Mouse (Mus musculus): ENCODE results near the gene Iqck. TPM values are rescaled to one million over a fixed set of nuclear protein-coding genes. Genes with fewer than 3 reads are reported as not detected.

The Iqck gene
- polyA plus RNA-seq, 1 experiment from 2014 or later, result 4.1 TPM

GRCm38 (mm10) chr7:118827975-118828416, 27.6 kb upstream of the Iqck start:
- peaks cover 58% of the 10 kb centered on the region for H3K36me3 ChIP-seq
- peak; percentile 77 for ATAC-seq

GRCm38 (mm10) chr7:118837901-118838300, 17.7 kb upstream of the Iqck start:
- no peak overlapping the region for H3K4me2 ChIP-seq (replicated peaks)
- no peak overlapping the region for H3K9ac ChIP-seq (replicated peaks)
- WGBS, result 83% methylated on average over 5 of the region's 5 CpGs
- no peaks in the 10 kb centered on the region for H3K9me3 ChIP-seq
- H3K27me3 ChIP-seq, result no peaks in the 10 kb centered on the region
- ATAC-seq, result no peak
- H3K27ac ChIP-seq, result no peak overlapping the region
- no peak overlapping the region for H3K4me3 ChIP-seq (replicated peaks)
- H3K36me3 ChIP-seq, result peaks cover 100% of the 10 kb centered on the region
- H3K4me1 ChIP-seq (replicated peaks), result no peaks in the 10 kb centered on the region

More at GRCm38 (mm10) chr7:118827975-118828416, 27.6 kb upstream of the Iqck start:
- Histone ChIP-seq H3K27me3 (no peaks in the 10 kb centered on the region), H3K4me2 (replicated peaks) (no peak overlapping the region), H3K4me3 (replicated peaks) (no peak overlapping the region), H3K9ac (replicated peaks) (0 out of 2 replicates have a peak overlapping the region, but pooled peaks have one; percentile 20), H3K9me3 (no peaks in the 10 kb centered on the region), H3K27ac (peak overlapping the region; percentile 53), H3K4me1 (replicated peaks) (peaks cover 29% of the 10 kb centered on the region)
- WGBS, result 18% methylated on average over 5 of the region's 5 CpGs

- Histone ChIP-seq H3K27ac (no peak overlapping the region), H3K9ac (replicated peaks) (no peak overlapping the region), H3K4me2 (replicated peaks) (no peak overlapping the region), H3K36me3 (peaks cover 100% of the 10 kb centered on the region), H3K4me3 (replicated peaks) (no peak overlapping the region), H3K27me3 (no peaks in the 10 kb centered on the region), H3K4me1 (replicated peaks) (no peaks in the 10 kb centered on the region), H3K9me3 (no peaks in the 10 kb centered on the region)
- ATAC-seq, result no peak
- WGBS, result 85% methylated on average over 8 of the region's 8 CpGs
Measured at GRCm38 (mm10) chr7:118841030-118841745, 14.4 kb upstream of the Iqck start.

DNA sequence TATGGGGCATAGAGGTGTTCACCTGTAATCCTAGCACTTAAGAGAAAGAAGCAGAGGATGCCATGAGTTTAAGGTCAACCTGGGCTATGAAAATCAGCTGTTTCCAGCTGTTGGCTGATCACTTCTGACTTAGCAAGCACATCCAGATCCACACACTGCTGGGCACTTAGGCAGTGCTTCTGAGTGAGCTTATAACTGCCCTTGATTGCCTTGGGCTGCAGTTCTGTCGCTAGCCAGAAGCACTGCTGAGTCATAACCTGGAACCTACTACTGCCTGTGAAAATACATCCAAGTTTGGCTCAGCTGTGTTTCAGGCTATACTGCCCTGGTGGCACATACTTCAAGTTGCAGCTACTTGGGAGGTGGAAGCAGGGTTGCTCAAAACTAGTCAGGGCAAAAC, 13.8 kb upstream of the Iqck start:
- Histone ChIP-seq H3K4me2 (replicated peaks) (no peak overlapping the region), H3K4me1 (replicated peaks) (no peaks in the 10 kb centered on the region), H3K9me3 (no peaks in the 10 kb centered on the region), H3K9ac (replicated peaks) (no peak overlapping the region), H3K36me3 (peaks cover 99% of the 10 kb centered on the region), H3K27ac (no peak overlapping the region), H3K4me3 (replicated peaks) (no peak overlapping the region), H3K27me3 (no peaks in the 10 kb centered on the region)
- WGBS, result 55% methylated on average over 1 of the region's 1 CpGs
- ATAC-seq, result no peak

GRCm38 (mm10) chr7:118842938-118843337, 12.6 kb upstream of the Iqck start:
- H3K36me3 ChIP-seq, result peaks cover 99% of the 10 kb centered on the region
- H3K4me1 ChIP-seq (replicated peaks), result no peaks in the 10 kb centered on the region
- no peak for ATAC-seq
- no peak overlapping the region for H3K4me2 ChIP-seq (replicated peaks)
- no peak overlapping the region for H3K9ac ChIP-seq (replicated peaks)
- no peaks in the 10 kb centered on the region for H3K27me3 ChIP-seq
- H3K27ac ChIP-seq, result no peak overlapping the region
- H3K4me3 ChIP-seq (replicated peaks), result no peak overlapping the region
- 80% methylated on average over 4 of the region's 4 CpGs for WGBS
- H3K9me3 ChIP-seq, result no peaks in the 10 kb centered on the region

GRCm38 (mm10) chr7:118845141-118845540, 10.4 kb upstream of the Iqck start:
- 95% methylated on average over 5 of the region's 5 CpGs for WGBS
- no peak overlapping the region for H3K9ac ChIP-seq (replicated peaks)
- ATAC-seq, result no peak
- no peaks in the 10 kb centered on the region for H3K27me3 ChIP-seq
- no peak overlapping the region for H3K27ac ChIP-seq
- H3K4me1 ChIP-seq (replicated peaks), result no peaks in the 10 kb centered on the region
- no peak overlapping the region for H3K4me2 ChIP-seq (replicated peaks)
- no peak overlapping the region for H3K4me3 ChIP-seq (replicated peaks)
- H3K36me3 ChIP-seq, result peaks cover 99% of the 10 kb centered on the region
- H3K9me3 ChIP-seq, result no peaks in the 10 kb centered on the region

DNA sequence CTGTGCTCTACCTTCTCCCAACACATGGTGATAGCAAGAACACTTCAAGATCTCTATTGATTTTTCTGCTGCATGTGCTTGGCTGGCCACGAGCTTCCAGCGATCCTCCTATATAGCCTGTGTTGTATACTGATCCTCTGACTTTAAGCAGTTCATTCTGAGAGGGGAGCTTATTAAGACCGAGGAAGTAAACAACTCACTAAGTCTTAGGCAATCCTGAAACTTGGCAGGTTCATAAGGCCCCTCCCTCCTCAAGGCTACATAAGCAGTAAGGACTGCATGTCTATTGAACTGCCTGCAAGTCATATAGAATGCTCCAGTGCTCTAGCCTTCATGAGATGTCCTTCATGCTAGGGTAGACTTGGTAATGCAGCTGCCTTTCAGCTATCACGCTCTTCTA, 9.2 kb upstream of the Iqck start:
- H3K27me3 ChIP-seq, result no peaks in the 10 kb centered on the region
- no peaks in the 10 kb centered on the region for H3K4me1 ChIP-seq (replicated peaks)
- no peak overlapping the region for H3K4me3 ChIP-seq (replicated peaks)
- H3K9me3 ChIP-seq, result no peaks in the 10 kb centered on the region
- H3K27ac ChIP-seq, result no peak overlapping the region
- WGBS, result 96% methylated on average over 4 of the region's 4 CpGs
- no peak overlapping the region for H3K4me2 ChIP-seq (replicated peaks)
- H3K9ac ChIP-seq (replicated peaks), result no peak overlapping the region
- H3K36me3 ChIP-seq, result peaks cover 99% of the 10 kb centered on the region
- no peak for ATAC-seq

GRCm38 (mm10) chr7:118848796-118849195, 6.8 kb upstream of the Iqck start:
- H3K9me3 ChIP-seq, result no peaks in the 10 kb centered on the region
- WGBS, result 88% methylated on average over 10 of the region's 10 CpGs
- no peak overlapping the region for H3K27ac ChIP-seq
- peaks cover 7% of the 10 kb centered on the region for H3K4me1 ChIP-seq (replicated peaks)
- H3K4me3 ChIP-seq (replicated peaks), result no peak overlapping the region
- no peak for ATAC-seq
- no peak overlapping the region for H3K4me2 ChIP-seq (replicated peaks)
- peaks cover 94% of the 10 kb centered on the region for H3K36me3 ChIP-seq
- no peaks in the 10 kb centered on the region for H3K27me3 ChIP-seq
- H3K9ac ChIP-seq (replicated peaks), result no peak overlapping the region

GRCm38 (mm10) chr7:118849543-118850250, 5.9 kb upstream of the Iqck start:
- Histone ChIP-seq H3K9me3 (no peaks in the 10 kb centered on the region), H3K27ac (no peak overlapping the region), H3K4me1 (replicated peaks) (peaks cover 16% of the 10 kb centered on the region), H3K4me3 (replicated peaks) (no peak overlapping the region), H3K27me3 (no peaks in the 10 kb centered on the region), H3K4me2 (replicated peaks) (no peak overlapping the region), H3K36me3 (peaks cover 85% of the 10 kb centered on the region), H3K9ac (replicated peaks) (no peak overlapping the region)
- no peak for ATAC-seq
- 90% methylated on average over 5 of the region's 5 CpGs for WGBS

- Histone ChIP-seq H3K4me3 (replicated peaks) (no peak overlapping the region), H3K36me3 (peaks cover 74% of the 10 kb centered on the region), H3K27me3 (no peaks in the 10 kb centered on the region), H3K9me3 (no peaks in the 10 kb centered on the region), H3K4me2 (replicated peaks) (no peak overlapping the region), H3K9ac (replicated peaks) (no peak overlapping the region), H3K4me1 (replicated peaks) (peaks cover 19% of the 10 kb centered on the region), H3K27ac (no peak overlapping the region)
- no peak for ATAC-seq
- 85% methylated on average over 9 of the region's 9 CpGs for WGBS
Measured at GRCm38 (mm10) chr7:118850676-118851290, 4.8 kb upstream of the Iqck start.

- Histone ChIP-seq H3K27ac (no peak overlapping the region), H3K4me1 (replicated peaks) (peaks cover 24% of the 10 kb centered on the region), H3K9me3 (no peaks in the 10 kb centered on the region), H3K4me2 (replicated peaks) (no peak overlapping the region), H3K9ac (replicated peaks) (no peak overlapping the region), H3K27me3 (no peaks in the 10 kb centered on the region), H3K36me3 (peaks cover 66% of the 10 kb centered on the region), H3K4me3 (replicated peaks) (no peak overlapping the region)
- no peak for ATAC-seq
- 94% methylated on average over 7 of the region's 7 CpGs for WGBS
Measured at GRCm38 (mm10) chr7:118851571-118851970, 4.0 kb upstream of the Iqck start.

DNA sequence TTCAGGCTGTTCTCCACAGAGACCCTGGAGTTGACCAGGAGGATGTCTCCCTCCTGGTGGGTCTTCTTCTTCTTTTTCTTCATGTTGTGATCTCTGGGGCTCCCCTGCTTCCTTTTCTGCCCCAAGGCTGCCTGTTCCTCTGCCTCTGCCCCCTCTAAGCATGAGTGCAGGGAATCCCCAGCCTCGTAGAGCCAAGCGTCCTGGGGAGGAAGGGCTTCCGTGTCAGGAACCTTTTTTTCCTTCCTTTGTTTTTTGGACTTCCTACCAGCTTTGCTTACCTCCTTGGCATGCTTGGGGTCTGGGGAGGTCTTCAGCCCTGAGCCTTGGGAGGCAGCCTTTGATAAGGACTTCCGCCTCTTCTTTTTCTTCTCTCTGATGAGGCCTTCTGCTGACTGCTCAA, 2.9 kb upstream of the Iqck start:
- ATAC-seq, result no peak
- Histone ChIP-seq H3K9ac (replicated peaks) (no peak overlapping the region), H3K4me1 (replicated peaks) (peaks cover 24% of the 10 kb centered on the region), H3K27ac (no peak overlapping the region), H3K4me3 (replicated peaks) (no peak overlapping the region), H3K36me3 (peaks cover 58% of the 10 kb centered on the region), H3K27me3 (no peaks in the 10 kb centered on the region), H3K4me2 (replicated peaks) (no peak overlapping the region), H3K9me3 (no peaks in the 10 kb centered on the region)
- 88% methylated on average over 4 of the region's 4 CpGs for WGBS
